Mouse (Mus musculus): ENCODE results near the gene Dock8. TPM values are rescaled to one million over a fixed set of nuclear protein-coding genes. Genes with fewer than 3 reads are reported as not detected.

The Dock8 gene
- polyA plus RNA-seq, 1 experiment, result 1.4 TPM

DNA sequence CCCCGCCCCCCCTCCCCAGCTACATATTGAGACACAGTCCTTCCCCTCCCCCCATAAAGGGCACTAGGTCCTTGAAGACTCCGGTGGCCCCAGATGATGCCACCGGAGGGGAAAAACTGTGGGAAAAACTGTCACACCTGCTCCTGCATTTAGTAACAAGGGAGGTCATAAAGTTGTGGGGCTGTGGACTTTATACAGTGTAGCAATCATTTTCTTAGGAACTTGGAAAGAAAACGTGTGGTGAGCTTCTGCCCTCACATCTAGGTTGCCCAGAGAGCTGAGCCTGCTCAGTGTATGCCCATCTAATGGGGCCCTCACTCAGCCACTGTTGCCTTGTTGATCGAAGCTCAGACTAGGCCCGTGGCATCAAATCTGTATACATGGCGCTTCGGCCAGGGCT, 246.7 kb downstream of the Dock8 start:
- peaks cover 2% of the 10 kb centered on the region for H3K27me3 ChIP-seq (ENCODE audit: control insufficient read depth, insufficient read depth, insufficient read length)
- no peak overlapping the region for H3ac ChIP-seq (ENCODE audit: control insufficient read depth, insufficient read length)
- H3K4me3 ChIP-seq, result no peak overlapping the region
- no peaks in the 10 kb centered on the region for H3K79me2 ChIP-seq (ENCODE audit: control insufficient read depth, insufficient read depth)
- TF ChIP-seq MYOD1 (IDR thresholded peaks at IDR 0.05; ENCODE audit: control insufficient read depth in 1 of 3, insufficient read length in 2 of 3, low read depth in 2 of 3) (no peak), USF1 (IDR thresholded peaks at IDR 0.05; ENCODE audit: low read depth) (no peak), POLR2AphosphoS2 (IDR thresholded peaks at IDR 0.05; ENCODE audit: insufficient read length, low read depth) (no peak), POLR2A (IDR thresholded peaks at IDR 0.05; ENCODE audit: insufficient read length, low read depth) (no peak), REST (IDR thresholded peaks at IDR 0.05; ENCODE audit: insufficient read depth, insufficient read length) (no peak), TCF3 (IDR thresholded peaks at IDR 0.05; ENCODE audit: insufficient read length, low read depth) (no peak), CEBPB (IDR thresholded peaks at IDR 0.05; ENCODE audit: insufficient read depth, poor library complexity, severe bottlenecking) (no peak), MYOG (IDR thresholded peaks at IDR 0.05; ENCODE audit: control insufficient read depth in 1 of 3, insufficient read depth in 1 of 3, insufficient read length in 2 of 3, low read depth in 2 of 3) (no peak), SRF (IDR thresholded peaks at IDR 0.05; ENCODE audit: control insufficient read depth, insufficient read length, low read depth) (no peak), E2F4 (IDR thresholded peaks at IDR 0.05; ENCODE audit: insufficient read depth) (no peak), MAX (IDR thresholded peaks at IDR 0.05; ENCODE audit: low read depth) (no peak), TCF12 (IDR thresholded peaks at IDR 0.05; ENCODE audit: insufficient read depth, poor library complexity, severe bottlenecking) (no peak)
- H3K36me3 ChIP-seq (ENCODE audit: control insufficient read depth, insufficient read depth), result no peaks in the 10 kb centered on the region
- no peak overlapping the region for H3K4me2 ChIP-seq (ENCODE audit: low read depth)

DNA sequence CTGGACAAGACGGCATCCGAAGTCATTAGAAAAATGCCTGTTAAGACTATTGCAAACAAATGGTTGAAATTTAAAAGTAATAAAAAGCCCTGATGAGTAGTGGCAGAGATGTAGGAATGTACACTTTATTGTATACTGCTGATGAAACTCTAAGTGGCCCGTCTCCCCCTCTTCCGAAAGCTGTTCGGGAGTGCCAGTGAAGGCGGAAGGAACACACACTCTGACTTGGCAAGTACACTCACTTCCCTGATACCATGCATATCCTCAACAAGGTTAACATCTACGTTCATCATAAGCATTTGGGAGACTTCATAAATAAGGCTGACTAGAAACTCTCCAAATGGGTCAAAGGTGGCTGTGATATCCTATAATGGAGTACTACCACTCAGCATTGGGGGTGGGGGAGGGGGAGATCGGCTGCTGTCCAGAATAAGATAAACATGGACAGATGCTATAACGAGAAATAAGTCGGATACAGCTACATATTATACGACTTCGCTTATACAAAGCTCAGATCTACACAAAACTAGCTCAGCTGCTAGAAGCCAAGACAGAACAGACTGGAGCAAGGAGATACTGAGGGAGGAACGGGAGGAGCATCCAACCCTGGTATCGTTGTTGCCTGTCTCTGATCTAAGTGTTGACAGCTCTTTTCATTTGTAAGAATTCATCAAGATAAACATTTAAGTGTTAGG, 248.7 kb downstream of the Dock8 start:
- Histone ChIP-seq H3K4me3 (no peak overlapping the region), H3K4me2 (ENCODE audit: low read depth) (no peak overlapping the region), H3K36me3 (ENCODE audit: control insufficient read depth, insufficient read depth) (no peaks in the 10 kb centered on the region), H3ac (ENCODE audit: control insufficient read depth, insufficient read length) (no peak overlapping the region), H3K79me2 (ENCODE audit: control insufficient read depth, insufficient read depth) (no peaks in the 10 kb centered on the region), H3K27me3 (ENCODE audit: control insufficient read depth, insufficient read depth, insufficient read length) (no peaks in the 10 kb centered on the region)
- TF ChIP-seq TCF3 (IDR thresholded peaks at IDR 0.05; ENCODE audit: insufficient read length, low read depth), result no peak
- TF ChIP-seq POLR2AphosphoS2 (IDR thresholded peaks at IDR 0.05; ENCODE audit: insufficient read length, low read depth), result no peak
- no peak for TF ChIP-seq POLR2A (IDR thresholded peaks at IDR 0.05; ENCODE audit: insufficient read length, low read depth)
- no peak for TF ChIP-seq CEBPB (IDR thresholded peaks at IDR 0.05; ENCODE audit: insufficient read depth, poor library complexity, severe bottlenecking)
- no peak for TF ChIP-seq MYOG (IDR thresholded peaks at IDR 0.05; ENCODE audit: control insufficient read depth in 1 of 3, insufficient read depth in 1 of 3, insufficient read length in 2 of 3, low read depth in 2 of 3)
- TF ChIP-seq SRF (IDR thresholded peaks at IDR 0.05; ENCODE audit: control insufficient read depth, insufficient read length, low read depth), result no peak
- TF ChIP-seq E2F4 (IDR thresholded peaks at IDR 0.05; ENCODE audit: insufficient read depth), result no peak
- TF ChIP-seq USF1 (IDR thresholded peaks at IDR 0.05; ENCODE audit: low read depth), result no peak
- TF ChIP-seq MYOD1 (IDR thresholded peaks at IDR 0.05; ENCODE audit: control insufficient read depth in 1 of 3, insufficient read length in 2 of 3, low read depth in 2 of 3), result no peak
- no peak for TF ChIP-seq MAX (IDR thresholded peaks at IDR 0.05; ENCODE audit: low read depth)
- TF ChIP-seq REST (IDR thresholded peaks at IDR 0.05; ENCODE audit: insufficient read depth, insufficient read length), result no peak
- no peak for TF ChIP-seq TCF12 (IDR thresholded peaks at IDR 0.05; ENCODE audit: insufficient read depth, poor library complexity, severe bottlenecking)

DNA sequence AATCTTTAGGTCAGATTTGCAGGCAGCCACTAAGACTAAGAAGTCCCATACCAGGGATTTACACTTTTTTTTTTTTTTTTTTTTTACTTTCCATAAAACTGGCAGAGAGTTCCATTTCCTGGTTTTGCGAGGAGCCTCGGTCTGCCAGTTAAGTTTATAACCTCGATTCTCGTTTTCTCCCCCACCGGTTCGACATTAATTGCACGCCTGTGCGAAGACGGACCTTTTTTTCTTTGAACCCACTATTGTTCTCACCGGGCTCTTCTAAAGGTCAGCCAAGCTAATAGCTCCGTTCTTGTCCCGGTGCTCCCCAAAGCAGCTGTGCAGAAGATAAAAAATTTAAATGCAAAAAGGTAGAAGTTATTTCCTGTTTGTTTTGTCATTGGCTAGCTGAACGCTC, 249.9 kb downstream of the Dock8 start:
- TF ChIP-seq E2F4 (IDR thresholded peaks at IDR 0.05; ENCODE audit: insufficient read depth) (no peak), CEBPB (IDR thresholded peaks at IDR 0.05; ENCODE audit: insufficient read depth, poor library complexity, severe bottlenecking) (no peak), MYOD1 (IDR thresholded peaks at IDR 0.05; ENCODE audit: control insufficient read depth in 1 of 3, insufficient read length in 2 of 3, low read depth in 2 of 3) (no peak), POLR2A (IDR thresholded peaks at IDR 0.05; ENCODE audit: insufficient read length, low read depth) (no peak), TCF3 (IDR thresholded peaks at IDR 0.05; ENCODE audit: insufficient read length, low read depth) (no peak), SRF (IDR thresholded peaks at IDR 0.05; ENCODE audit: control insufficient read depth, insufficient read length, low read depth) (no peak), MYOG (IDR thresholded peaks at IDR 0.05; ENCODE audit: control insufficient read depth in 1 of 3, insufficient read depth in 1 of 3, insufficient read length in 2 of 3, low read depth in 2 of 3) (no peak), POLR2AphosphoS2 (IDR thresholded peaks at IDR 0.05; ENCODE audit: insufficient read length, low read depth) (no peak)
- no peaks in the 10 kb centered on the region for H3K79me2 ChIP-seq (ENCODE audit: control insufficient read depth, insufficient read depth)
- H3ac ChIP-seq (ENCODE audit: control insufficient read depth, insufficient read length), result no peak overlapping the region
- H3K36me3 ChIP-seq (ENCODE audit: control insufficient read depth, insufficient read depth), result no peaks in the 10 kb centered on the region
- H3K4me3 ChIP-seq, result no peak overlapping the region
- H3K27me3 ChIP-seq (ENCODE audit: control insufficient read depth, insufficient read depth, insufficient read length), result no peaks in the 10 kb centered on the region
- no peak overlapping the region for H3K4me2 ChIP-seq (ENCODE audit: low read depth)

DNA sequence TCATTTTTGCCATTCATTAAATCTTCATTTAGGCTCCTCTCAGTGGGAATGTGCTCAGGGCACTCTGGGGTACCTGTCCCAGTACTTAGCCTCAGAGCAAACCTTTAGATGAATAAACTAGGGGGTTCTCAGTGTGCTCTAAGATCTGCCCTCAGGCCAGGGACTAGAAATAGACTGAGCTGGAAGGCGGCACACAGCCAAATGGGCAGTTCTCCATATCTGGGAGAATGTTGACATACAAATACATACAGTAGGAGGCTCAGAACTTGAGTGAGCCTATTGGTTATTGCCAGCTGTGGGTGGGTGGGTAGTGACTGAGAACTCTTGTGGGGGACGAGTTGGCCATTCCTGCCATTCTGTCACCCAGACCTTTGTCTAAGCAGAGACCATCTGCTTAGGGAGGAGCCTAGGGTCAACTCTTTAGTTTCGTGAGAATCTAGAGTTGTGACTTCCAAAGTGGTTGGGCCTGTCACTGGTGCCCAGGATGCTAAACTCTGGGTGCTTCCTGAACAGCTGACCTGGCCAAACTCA, 252.3 kb downstream of the Dock8 start:
- no peak overlapping the region for H3K4me3 ChIP-seq
- H3K36me3 ChIP-seq (ENCODE audit: control insufficient read depth, insufficient read depth), result no peaks in the 10 kb centered on the region
- H3K4me2 ChIP-seq (ENCODE audit: low read depth), result no peak overlapping the region
- no peaks in the 10 kb centered on the region for H3K27me3 ChIP-seq (ENCODE audit: control insufficient read depth, insufficient read depth, insufficient read length)
- no peaks in the 10 kb centered on the region for H3K79me2 ChIP-seq (ENCODE audit: control insufficient read depth, insufficient read depth)
- TF ChIP-seq USF1 (IDR thresholded peaks at IDR 0.05; ENCODE audit: low read depth), result no peak
- TF ChIP-seq MYOG (IDR thresholded peaks at IDR 0.05; ENCODE audit: control insufficient read depth in 1 of 3, insufficient read depth in 1 of 3, insufficient read length in 2 of 3, low read depth in 2 of 3), result no peak
- no peak for TF ChIP-seq TCF12 (IDR thresholded peaks at IDR 0.05; ENCODE audit: insufficient read depth, poor library complexity, severe bottlenecking)
- no peak for TF ChIP-seq POLR2A (IDR thresholded peaks at IDR 0.05; ENCODE audit: insufficient read length, low read depth)
- no peak for TF ChIP-seq REST (IDR thresholded peaks at IDR 0.05; ENCODE audit: insufficient read depth, insufficient read length)
- no peak for TF ChIP-seq TCF3 (IDR thresholded peaks at IDR 0.05; ENCODE audit: insufficient read length, low read depth)
- no peak for TF ChIP-seq MYOD1 (IDR thresholded peaks at IDR 0.05; ENCODE audit: control insufficient read depth in 1 of 3, insufficient read length in 2 of 3, low read depth in 2 of 3)
- TF ChIP-seq POLR2AphosphoS2 (IDR thresholded peaks at IDR 0.05; ENCODE audit: insufficient read length, low read depth), result no peak
- H3ac ChIP-seq (ENCODE audit: control insufficient read depth, insufficient read length), result no peak overlapping the region

Other genes with a start within 250 kb of the Dock8 start
- 68.6 TPM for gene Pgm5, start 137.7 kb upstream of the Dock8 start, polyA plus RNA-seq (2012; fragmentation: generic; extraction: Trizol)
- 160 TPM for gene Gm10053, start 123.8 kb upstream of the Dock8 start, polyA plus RNA-seq (2012; fragmentation: generic; extraction: Trizol)
- gene Foxd4, start 98.3 kb upstream of the Dock8 start, polyA plus RNA-seq (2012; fragmentation: generic; extraction: Trizol), result not detected
- 9.8 TPM for gene Cbwd1, start 37.9 kb upstream of the Dock8 start, polyA plus RNA-seq (2012; fragmentation: generic; extraction: Trizol)
- 4.3 TPM for gene Kank1, start 237.4 kb downstream of the Dock8 start, polyA plus RNA-seq (2012; fragmentation: generic; extraction: Trizol)

Measured in myocyte (in vitro differentiated cells).